Mouse (Mus musculus): ENCODE measurements around the gene Synrg.

DNA sequence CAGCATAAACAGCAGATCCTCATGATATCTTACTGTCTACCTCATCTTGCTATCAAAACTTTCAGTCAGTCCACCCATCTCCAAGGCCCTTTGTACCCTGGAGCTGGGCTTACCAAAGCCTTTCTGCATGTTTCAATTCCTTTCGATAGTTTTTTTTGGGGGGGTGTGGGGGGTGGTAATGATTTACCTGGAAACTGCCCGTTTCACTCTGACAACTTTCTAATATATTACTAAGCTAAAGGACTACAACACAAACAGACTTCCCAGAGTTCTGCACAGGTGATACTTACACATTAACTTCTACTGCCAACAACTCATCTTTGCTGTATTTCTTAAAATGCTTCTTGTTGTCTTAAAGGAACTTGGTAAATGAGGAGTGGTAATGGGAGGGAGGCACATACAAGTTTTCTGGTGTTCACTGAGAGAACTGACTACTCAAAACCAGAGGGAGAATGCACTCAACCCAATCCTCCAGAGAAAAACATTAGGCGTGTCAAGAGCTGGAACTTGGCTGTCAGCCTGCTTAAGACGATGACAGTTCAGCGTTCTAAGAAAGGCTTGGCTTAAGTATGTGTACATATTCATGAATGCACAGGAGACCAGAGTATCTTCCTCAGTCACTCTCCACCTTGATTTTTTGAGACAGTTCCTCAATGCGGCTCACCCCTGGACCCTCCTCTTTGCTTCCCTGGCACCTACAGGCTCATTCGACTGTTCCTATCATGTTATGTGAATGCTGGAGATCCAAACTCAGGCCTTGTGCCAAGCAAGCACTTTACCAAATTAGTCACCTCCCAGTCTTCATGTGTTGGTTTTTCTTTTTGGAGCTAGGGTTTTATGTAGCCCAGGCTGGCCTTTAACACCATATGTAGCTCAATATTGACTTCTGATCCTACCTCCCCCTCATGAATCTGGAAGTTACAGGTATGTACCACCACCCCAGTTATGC, 109.9 kb downstream of the Synrg start:
- TF ChIP-seq CTCF (IDR thresholded peaks at IDR 0.05; ENCODE audit: control insufficient read depth, insufficient read depth, insufficient read length) (no peak), USF1 (IDR thresholded peaks at IDR 0.05; ENCODE audit: low read depth) (no peak)
